Mouse (Mus musculus): Measurements from ENCODE around the gene Cabp2.

GRCm38 (mm10) chr19:4121097-4121805 is 39.9 kb downstream of the Cabp2 start:
- TF ChIP-seq POLR2A (IDR thresholded peaks at IDR 0.05; ENCODE audit: extremely low read depth, insufficient read depth, low read length) = peak; percentile 82
- TF ChIP-seq CTCF (IDR thresholded peaks at IDR 0.05; ENCODE audit: extremely low read depth, insufficient read depth, low read length) = no peak
